Mouse (Mus musculus) mouse embryonic stem cell (cell line): ENCODE measurements around the gene Egf.

ENCODE experiments used
- in situ Hi-C, 2 experiments: fragments of 300-500 bp; cut with MboI; formaldehyde crosslinking; loops; 1 replicate in 1 of 2; 3 replicates in 1 of 2; pipeline ENCODE4 v1.14.3; 2019 to 2020; ENCODE audit warnings: low sequenced_read_pairs in 2 of 2, low pct_unique_long_range_greater_than_20kb in 1 of 2, mixed read lengths in 1 of 2; ENCODE audit not compliant: unreplicated experiment in 1 of 2

Egf gene

DNA sequence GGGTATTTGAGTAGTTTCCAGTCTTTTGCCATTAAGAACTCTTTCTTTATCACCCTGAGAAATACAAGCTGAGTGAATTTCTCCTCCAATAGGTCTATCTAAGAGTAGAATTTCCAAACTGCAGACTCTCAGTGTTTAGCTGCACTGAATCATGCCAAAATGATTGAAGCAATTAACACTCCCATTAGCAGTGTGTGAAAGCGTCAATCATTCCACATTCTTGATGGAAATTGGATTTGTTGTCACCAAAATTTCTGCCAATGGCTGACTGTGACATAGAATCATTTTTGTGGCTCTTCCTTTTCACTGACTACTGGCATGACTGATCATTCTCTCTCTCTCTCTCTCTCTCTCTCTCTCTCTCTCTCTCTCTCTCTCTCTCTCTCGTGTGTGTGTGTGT is 91.2 kb downstream of the Egf start:
- in situ Hi-C loops, result no loop called here

GRCm38 (mm10) chr3:129658776-129659175 is 96.3 kb downstream of the Egf start:
- in situ Hi-C loops, result no loop called here

DNA sequence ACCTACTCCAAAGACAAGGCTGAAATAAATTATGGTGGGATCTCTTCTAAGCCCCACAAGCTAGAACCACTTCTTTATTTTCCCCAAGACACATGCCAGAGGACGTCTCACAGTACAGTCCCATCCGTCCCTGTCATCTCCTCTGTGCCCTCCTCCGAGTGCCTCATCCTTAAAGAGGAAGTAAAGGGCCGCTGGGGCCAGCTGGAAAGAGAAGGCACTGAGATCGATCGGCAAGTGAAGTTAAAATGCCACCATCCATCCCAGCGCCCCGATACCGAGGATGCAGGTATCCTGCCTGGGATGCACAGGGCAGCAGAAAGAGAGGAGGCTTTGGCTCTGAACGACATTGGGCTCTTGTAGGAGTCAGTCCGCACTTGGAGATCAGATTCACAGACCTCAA is 97.3 kb downstream of the Egf start:
- in situ Hi-C loops, result no loop called here

DNA sequence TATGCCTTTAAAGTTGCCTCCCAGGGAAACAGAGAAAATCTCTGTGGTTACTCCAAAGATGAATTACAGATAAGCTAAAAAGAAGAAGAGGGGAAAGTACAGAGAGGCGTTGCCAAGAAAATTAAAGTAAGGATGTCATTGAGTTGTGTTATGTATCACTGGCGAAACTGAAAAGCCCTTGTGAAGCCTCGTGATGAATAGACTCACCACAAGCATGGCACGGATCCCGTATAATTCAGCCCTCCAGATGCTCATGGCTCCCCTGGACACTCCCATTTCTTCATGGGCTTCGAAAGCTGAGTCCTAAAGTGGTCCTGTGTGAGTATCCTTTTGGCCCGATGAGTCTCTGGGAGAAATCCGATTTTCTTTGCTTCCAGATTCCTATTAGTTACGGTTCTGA is 97.9 kb downstream of the Egf start:
- in situ Hi-C loops, result no loop called here

- in situ Hi-C loops, result no loop called here
These were observed 98.6 kb downstream of the Egf start for GRCm38 (mm10) chr3:129656540-129656939.

DNA sequence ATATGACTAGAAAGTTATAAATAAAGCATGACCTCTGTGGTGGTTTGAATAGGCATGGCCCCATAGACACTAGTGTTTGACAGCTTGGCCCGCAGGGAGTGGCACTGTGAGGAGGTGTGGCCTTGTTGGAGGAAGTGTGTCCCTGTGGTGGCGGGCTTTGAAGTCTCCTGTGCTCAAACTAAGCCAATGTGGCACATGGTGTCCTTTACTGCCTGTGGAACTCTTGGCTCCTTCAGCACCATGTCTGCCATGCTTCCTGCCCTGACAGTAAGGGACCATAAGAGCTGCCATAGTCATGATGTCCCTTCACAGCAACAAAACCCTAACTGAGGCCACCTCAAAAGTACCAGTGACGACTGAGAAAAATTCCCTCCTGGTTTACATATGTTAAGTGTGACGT is 102.6 kb downstream of the Egf start:
- in situ Hi-C loops, result no loop called here

DNA sequence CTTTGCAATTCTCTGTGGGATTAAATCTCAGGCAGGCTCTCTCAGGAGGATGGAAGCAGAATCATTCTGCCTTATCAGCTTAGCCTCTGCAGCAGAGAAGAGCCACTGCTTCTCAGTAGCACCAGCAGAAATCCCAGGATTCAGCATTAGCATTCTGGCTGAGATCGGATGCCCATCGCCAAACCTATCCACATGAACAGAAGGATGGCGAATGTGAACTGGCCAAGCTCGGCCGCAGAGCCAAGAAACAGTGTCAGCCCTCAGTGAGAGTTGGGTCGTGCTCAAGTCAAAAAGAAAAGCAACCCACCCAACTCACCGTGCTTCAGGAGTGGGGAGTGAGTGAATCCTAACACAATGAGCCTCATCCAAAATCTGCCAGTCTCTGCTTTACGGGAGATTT is 103.4 kb downstream of the Egf start:
- in situ Hi-C loops, result no loop called here

- in situ Hi-C loops, result no loop called here
These were observed 104.2 kb downstream of the Egf start for GRCm38 (mm10) chr3:129650931-129651330.

- in situ Hi-C loops, result no loop called here
These were observed 104.9 kb downstream of the Egf start for GRCm38 (mm10) chr3:129650293-129650612.

DNA sequence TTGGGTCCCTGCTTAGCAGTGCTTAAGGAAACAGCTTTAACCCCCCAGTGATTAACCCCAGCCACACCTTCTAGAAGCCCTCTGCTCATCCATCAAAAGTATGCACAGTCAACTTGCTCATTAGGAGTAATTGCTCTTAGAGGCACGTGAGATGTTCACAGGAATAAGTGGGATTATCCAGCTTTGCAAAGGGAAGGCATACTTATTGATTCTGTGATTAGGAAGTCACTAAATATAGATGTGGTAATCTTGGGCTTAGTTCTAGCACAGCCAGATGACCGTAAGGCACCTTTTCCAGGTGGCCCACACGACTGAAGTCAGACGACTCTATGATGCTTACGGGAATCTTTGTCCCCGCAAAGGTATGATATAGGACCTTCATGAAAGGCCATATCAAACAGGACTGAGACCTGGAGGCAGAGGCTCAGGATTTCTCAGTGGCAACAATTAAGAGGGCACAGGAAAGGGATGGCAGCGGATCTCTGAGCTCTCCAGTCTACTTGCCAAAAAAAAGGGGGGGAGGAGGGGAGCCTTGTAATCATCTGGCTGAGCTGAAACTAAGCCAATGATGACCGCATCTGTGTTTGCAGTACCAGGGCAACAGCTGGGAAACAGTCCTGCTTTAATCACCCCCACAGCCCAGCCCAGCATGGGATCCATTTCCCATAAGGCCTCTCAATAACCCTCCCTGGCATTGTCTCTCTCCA is 105.4 kb downstream of the Egf start:
- in situ Hi-C loops, result no loop called here

GRCm38 (mm10) chr3:129648598-129648997 is 106.5 kb downstream of the Egf start:
- in situ Hi-C loops, result no loop called here

GRCm38 (mm10) chr3:129647312-129647711 is 107.8 kb downstream of the Egf start:
- in situ Hi-C loops, result no loop called here

DNA sequence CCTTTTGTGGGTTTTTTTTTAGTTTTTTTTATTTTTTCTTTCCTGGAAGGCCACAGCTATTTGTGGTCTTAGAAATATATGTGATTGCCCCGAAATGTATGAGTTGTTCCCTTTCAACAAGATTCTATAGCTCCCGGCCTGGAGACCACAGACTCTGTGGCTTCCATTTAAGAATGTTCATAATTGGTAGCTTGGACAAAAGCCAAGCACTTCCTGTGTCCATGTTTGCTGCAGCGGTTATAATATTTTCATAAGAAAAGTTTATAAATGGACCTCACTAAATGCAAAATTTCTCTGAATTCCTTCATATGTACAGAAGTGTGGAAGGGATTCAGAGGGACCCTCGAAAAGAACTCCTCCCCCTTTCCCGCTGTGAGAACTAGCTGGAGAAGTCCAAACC is 108.3 kb downstream of the Egf start:
- in situ Hi-C loops, result no loop called here

- in situ Hi-C loops, result no loop called here
These were observed 109.7 kb downstream of the Egf start for GRCm38 (mm10) chr3:129645409-129645808.

DNA sequence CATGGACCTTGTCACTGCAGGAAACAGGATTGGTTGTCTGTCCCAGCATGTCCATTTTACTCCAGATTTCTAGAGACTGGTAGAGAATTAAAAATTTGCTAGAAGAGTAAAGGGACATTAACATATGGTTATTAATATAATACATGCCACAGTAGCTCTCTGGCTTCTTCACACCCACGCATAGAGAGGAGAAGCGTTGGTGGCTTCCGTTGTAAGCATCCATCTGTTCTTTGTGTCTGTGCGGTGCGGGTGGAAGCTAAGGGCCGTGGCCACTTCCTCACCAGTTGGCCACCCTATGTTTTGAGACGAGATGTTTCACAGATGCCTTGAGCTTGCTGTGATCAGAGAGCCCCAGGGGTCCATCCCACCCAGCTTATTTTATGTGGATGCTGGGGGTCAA is 113.5 kb downstream of the Egf start:
- in situ Hi-C loops, result no loop called here

GRCm38 (mm10) chr3:129640211-129641000 is 114.7 kb downstream of the Egf start:
- in situ Hi-C loops, result no loop called here

- in situ Hi-C loops, result no loop called here
These were observed 115.4 kb downstream of the Egf start for GRCm38 (mm10) chr3:129639701-129640100.

- in situ Hi-C loops, result no loop called here
These were observed 117.7 kb downstream of the Egf start for GRCm38 (mm10) chr3:129637446-129637845.

DNA sequence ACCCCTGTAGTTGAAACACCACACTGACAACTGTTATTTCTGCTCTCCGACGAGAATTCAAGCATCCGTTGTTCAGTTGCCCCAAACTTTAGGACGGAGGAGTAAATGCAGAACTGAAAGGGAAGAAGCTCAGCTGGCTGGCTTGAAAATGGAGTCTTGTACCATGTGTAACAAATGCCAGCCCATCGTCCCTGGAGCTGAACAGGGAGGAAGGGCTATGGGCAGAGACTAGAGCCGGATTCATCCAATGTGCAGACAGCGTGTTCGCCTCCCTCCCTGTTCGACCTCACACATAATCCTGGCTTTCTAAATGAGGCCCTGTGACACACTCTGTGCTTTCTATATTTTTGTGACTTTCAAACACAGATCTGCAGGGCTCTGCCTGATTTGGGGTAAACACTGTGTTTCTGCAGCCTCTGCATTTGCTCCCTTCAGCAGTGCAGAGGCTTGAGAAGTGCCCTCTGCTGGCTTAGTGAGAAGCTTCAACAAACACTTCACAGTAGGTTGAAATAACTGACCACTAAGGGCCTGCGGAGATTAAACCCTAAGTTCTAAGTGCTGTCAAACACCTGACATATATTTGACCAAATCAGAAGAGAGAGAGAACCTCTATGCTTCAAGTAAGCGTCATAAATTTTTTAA is 120.7 kb downstream of the Egf start:
- in situ Hi-C loops, result no loop called here

DNA sequence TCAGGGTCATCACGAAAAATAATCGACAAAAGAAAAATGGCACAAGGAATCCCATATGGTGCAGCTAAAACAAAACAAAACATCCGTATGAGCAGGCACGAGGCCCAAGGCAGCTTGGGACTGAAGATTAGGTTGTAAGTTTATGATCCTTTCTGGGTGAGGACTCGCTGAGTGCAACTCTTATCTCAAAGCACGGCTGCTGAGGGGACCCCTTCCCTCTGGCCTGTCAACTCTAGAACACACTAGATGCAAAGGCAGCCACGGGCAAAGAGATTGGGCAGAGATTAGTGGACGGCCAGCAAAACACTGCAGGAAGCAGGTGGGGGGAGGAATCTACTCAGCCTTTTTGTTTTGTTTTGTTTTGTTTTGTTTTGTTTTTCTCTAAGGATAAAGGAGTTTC is 121.6 kb downstream of the Egf start:
- in situ Hi-C loops, result no loop called here
